Mouse (Mus musculus) naive thymus-derived CD4-positive, alpha-beta T cell, adult 2 months (primary cell): ENCODE results near the gene Ptpra.

Experiments used
- DNase-seq: peaks from one replicate; pipeline ENCODE4 v3.0.0-alpha.2; 2011; ENCODE audit warnings: low read depth

Ptpra gene

DNA sequence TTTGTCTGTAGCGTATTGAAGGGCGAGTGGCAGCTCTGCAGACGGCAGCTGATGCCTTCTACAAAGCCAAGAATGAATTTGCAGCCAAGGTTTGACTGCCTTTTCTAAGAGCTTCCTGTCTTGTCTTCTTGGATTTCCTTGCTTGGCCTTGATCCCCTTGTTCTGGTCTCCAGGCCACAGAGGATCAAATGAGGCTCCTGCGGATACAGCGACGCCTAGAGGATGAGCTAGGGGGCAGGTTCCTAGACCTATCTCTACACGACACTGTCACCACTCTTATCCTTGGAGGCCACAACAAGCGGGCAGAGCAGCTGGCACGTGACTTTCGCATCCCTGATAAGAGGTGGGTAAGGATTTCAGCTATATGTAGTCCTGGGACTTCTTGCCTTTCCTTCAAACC is 7.9 kb upstream of the Ptpra start:
- no peak for DNase-seq

DNA sequence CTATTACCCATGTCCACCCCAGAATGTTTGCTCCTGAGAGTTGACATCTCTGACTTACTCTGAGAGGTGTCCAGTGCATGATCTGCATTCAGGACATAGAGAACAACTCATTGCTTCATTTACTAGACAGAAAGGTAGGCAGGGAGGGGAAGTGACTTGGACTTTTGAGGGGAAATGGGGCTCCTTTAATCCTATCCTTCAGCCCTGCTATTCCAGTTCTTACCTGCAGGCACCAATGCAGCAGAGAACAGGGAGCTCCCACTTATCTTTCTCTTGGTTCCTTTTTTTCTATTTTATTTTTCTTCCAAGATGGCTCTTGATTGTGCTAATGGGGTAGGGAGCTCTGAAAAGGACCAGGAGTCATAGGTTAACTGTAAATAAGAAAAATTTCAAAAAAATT is 1.6 kb upstream of the Ptpra start:
- DNase-seq = no peak

- peak; percentile 56 for DNase-seq
Observed at GRCm38 (mm10) chr2:130449021-130449793, 871 bp upstream of the Ptpra start.

DNA sequence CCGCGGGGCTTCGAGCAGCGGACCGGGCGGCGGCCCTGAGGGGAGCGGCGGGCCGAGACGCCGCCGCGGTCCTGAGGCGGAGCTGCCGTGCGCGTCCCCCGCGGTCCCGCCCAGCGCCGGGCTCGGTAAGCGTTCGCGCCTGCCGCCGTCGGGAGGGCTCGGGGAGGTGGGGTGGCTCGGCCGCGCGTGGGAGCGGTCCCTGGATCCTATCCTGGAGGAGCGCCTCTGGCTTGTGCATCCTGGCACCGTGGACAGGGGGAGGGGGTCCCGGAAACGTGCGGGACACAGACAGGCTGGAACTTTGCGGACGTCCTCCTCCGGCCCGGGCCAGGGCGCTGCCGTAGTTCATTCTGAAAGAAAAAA is 337 bp downstream of the Ptpra start:
- no peak for DNase-seq

DNA sequence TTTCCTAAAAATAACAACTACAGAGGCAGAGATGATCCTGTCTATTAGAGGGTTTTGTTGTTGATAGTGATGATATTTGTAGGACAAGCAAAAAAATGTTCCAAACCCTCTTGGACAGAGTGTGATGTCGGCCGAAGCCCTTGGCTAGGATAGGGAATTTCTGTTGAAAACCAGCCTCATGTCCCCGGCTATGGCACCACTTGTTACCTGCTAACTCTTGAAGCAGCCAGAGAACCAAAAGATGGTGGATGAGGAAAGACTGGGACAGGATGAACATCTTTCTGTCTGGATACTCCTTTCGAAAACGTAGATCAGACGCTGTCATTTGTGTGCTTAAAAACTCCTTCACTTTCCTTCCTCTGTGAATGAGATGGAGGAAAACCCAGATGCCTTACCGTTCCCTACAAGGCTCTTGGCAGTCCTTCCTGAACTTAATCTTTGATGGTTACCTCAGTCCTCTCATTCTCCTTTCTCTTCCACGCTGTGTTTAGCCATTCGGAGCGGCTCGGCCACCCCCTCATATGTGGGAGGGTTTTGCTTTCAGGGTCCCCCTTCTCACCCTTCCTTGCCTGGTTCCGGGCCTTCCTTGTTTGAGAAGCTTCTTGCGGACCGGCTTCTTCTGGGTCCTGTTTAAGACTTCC is 1.1 kb downstream of the Ptpra start:
- DNase-seq = no peak

- no peak for DNase-seq
Observed at GRCm38 (mm10) chr2:130451727-130452090, 1.6 kb downstream of the Ptpra start.

GRCm38 (mm10) chr2:130452266-130452665 is 2.2 kb downstream of the Ptpra start:
- no peak for DNase-seq

DNA sequence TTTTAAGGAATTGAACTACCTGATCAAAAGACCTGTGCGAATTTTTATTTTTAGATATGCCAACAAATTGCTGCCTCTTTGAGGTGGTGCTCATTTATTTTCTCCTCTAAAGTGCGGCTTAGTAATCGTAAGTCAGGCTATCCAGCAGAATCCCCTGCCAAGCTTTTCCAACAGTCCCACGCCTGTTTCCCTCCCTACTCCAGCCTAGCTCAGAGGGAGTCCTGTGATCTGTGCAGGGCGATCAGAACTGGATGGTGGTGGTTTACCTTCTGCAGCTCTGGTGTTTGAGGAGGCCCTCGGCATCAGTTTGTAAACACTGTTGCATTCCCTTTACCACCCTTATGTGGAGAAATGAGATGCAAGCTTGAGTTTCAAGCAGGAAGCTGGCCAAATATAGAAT is 3.3 kb downstream of the Ptpra start:
- DNase-seq = no peak

DNA sequence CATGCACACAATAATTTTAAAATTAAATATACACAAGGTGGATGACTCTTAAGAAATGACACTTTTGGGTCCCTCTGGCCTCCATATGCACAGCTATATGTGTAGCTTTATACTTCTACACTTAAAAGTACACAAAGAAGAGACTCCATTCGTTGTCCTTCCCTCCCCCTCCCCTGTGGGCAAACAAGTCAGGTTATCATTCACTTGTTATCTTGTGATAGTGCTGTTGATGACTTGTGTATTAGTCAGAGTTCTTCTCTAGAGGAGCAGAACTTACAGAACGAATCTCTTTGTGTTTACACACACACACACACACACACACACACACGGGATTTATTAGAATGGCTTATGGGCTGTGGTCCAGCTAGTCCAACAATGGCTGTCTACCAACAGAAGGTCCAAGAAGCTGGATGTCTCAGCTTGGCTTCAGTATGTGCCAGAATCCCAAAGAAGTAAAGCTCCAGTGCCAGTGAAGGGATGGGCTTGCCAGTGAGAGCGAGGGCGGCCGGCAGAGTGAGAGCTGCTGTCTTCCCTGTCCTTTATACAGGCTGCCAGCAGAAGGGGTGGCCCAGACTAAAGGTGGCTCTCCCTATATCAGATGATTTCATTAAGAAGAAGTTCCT is 4.8 kb downstream of the Ptpra start:
- DNase-seq = no peak

DNA sequence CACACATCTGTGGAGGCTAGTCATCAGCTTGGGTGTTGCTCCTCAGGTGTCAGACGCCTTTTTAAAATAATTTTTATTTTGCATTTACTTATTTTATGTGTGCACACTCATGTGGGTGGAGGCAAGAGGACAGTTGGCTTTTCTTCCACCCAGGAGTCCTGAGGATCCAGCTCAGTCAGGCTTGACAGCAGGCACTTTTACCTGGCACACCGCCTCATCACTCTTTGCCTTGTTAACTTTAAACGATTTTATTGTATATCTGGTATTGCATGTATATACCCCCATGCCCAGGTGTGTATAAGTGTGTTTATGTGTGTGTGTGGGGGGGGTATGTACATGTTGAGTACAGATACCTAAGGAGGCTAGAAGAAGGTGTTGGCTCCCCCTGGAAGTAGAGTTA is 7.8 kb downstream of the Ptpra start:
- no peak for DNase-seq

- DNase-seq = no peak
Observed at GRCm38 (mm10) chr2:130459576-130459975, 9.5 kb downstream of the Ptpra start.

- DNase-seq = no peak
Observed at GRCm38 (mm10) chr2:130461287-130462071, 11.4 kb downstream of the Ptpra start.

- no peak for DNase-seq
Observed at GRCm38 (mm10) chr2:130466438-130466837, 16.4 kb downstream of the Ptpra start.

- DNase-seq = no peak
Observed at GRCm38 (mm10) chr2:130469366-130469765, 19.3 kb downstream of the Ptpra start.

DNA sequence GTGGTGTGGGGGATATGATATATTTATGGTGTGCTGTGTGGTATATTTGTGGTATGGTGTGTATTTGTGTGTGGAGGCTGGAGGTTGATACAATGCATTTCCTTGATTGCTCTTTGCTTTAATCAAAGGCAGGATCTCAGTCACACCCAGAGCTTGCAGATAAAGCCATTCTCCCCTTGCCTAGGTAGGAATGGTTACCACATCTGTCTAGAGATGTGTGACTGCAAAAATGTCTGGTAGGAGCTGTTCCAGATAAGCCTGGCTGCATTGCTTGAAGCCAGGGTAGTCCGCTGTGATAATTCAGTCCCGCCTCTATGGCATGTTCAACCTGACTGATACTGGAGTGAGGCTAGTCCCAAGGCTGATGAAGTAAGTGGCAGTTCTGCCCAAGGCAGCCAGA is 19.9 kb downstream of the Ptpra start:
- no peak for DNase-seq

GRCm38 (mm10) chr2:130472908-130473510 is 22.9 kb downstream of the Ptpra start:
- no peak for DNase-seq

DNA sequence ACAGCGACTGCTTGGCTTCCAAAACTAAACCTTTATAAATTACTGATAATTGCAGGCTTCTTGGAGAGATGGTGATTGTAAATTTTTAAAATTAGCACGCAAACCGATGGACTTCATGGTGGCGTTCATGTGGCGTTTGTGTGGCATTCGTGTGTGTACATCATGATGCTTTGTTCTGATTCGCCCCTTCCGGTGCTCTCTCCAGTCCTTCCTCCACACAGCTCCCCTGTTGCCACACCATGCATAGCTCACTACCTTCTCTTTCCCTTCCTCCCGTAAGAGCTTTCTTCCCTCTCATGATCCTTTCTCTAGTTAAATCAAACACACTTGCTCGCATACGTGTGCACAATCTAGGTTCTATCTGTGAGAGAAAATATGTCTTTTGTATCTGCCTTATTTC is 25.7 kb downstream of the Ptpra start:
- DNase-seq = no peak

GRCm38 (mm10) chr2:130476666-130477297 is 26.7 kb downstream of the Ptpra start:
- no peak for DNase-seq

GRCm38 (mm10) chr2:130482177-130482576 is 32.1 kb downstream of the Ptpra start:
- no peak for DNase-seq

DNA sequence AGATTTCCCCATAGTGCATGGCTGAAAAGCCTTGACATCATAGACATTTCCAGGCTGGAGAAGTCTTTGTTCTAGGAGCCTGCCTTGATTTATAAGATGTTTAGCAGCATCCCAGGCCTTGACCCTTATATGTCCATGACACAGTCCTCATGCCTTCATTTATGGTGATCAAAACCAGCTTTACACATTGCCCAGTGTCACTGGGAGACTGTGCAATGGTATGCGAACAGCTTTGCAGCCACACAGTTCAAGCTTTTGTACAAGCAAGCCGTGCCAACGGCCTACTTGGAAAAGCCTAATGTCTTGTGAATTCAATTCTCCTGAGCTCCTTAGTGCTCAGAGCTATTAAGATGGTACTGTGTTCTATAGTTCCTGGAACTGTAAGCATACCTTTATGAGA is 32.6 kb downstream of the Ptpra start:
- no peak for DNase-seq

DNA sequence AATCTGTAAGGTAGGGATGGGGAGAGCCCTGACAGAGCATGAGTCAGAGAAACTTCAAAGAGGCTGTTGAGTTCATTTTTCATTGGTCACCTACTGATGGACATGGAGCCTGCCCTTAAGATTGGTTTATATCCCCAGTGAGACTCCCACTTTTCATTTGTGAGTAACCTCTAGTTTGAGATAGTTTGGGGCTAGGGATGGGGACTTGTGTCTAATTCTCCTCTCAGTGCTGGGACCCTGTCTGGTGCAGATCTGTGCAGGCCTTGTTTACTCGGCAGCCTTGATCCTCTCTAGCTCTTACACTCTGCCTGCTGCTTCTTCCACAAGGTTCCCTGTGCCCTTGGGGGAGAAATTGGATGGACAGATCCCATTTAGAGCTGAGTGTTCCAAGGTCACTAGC is 34.1 kb downstream of the Ptpra start:
- no peak for DNase-seq

GRCm38 (mm10) chr2:130488002-130488401 is 37.9 kb downstream of the Ptpra start:
- no peak for DNase-seq
